Comparison of ENCODE assay signal across 21 mouse cellular contexts in the genomic region with DNA sequence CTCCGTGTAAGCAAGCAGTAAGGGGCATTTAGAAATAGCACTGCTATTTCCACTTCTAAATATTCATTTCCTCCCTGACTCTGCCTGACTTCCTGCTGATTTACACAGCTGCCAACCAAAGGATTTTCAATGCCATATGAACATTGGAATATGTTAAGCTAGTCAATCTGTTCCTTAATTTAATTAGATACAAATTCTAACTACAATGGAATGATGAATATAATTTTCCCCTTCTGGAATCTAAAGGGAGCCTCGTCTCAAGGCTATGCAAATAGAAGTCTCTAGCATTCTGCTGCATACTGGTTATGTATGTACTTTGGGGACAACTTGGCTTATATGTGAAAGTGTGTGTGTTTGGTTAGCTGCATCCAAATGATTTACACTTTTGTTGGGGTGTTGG. TPM values are rescaled to one million over a fixed set of nuclear protein-coding genes. Genes with fewer than 3 reads are reported as not detected.
"Had no signal": no experiment of that assay in that cellular context is flagged by ENCODE, and none has a peak within 500 bp of the region (broad histone marks: within the 10 kb centered on the region; RNA-seq: fewer than 3 reads in every experiment).

No protein-coding gene starts in this region.

- H3K9me3 ChIP-seq: limb, embryonic 13.5 days; neural tube, embryonic 15.5 days had no signal

- H3K9ac ChIP-seq: limb, embryonic 13.5 days; liver, embryonic 14.5 days; neural tube, embryonic 15.5 days had no signal

- H3K36me3 ChIP-seq: limb, embryonic 13.5 days; neural tube, embryonic 15.5 days had no signal

- H3K27ac ChIP-seq: limb, embryonic 13.5 days; liver, embryonic 14.5 days; neural tube, embryonic 15.5 days had no signal

- H3K4me1 ChIP-seq: limb, embryonic 13.5 days; neural tube, embryonic 15.5 days had no signal

- ATAC-seq: intestine, postnatal 0 days had no signal

- DNase-seq: kidney, adult 8-10 months; kidney, postnatal 25 days; lung, adult 18-20 months; right cerebral cortex, adult 18-20 months; right cerebral cortex, postnatal 25 days; thymus, postnatal 36 days had no signal

- H3K4me3 ChIP-seq: limb, embryonic 13.5 days; myocyte; neural tube, embryonic 15.5 days had no signal

- H3K27me3 ChIP-seq: limb, embryonic 13.5 days; neural tube, embryonic 15.5 days had no signal

- H3K4me2 ChIP-seq: limb, embryonic 13.5 days; neural tube, embryonic 15.5 days had no signal

RNA-seq across cellular contexts. Expression of gene Gm10985, which starts 45.2 kb away (rescaled TPM):
- total RNA-seq: layer of hippocampus, adult 18-20 months; left cerebral cortex, postnatal 36 days; liver, adult 2 months; megakaryocyte-erythroid progenitor cell, adult 5-6 weeks had no signal
- polyA plus RNA-seq: intestine, postnatal 0 days; kidney, embryonic 16.5 days; limb, embryonic 13.5 days; liver, adult 2 months; liver, embryonic 14.5 days; lung, embryonic 16.5 days; myocyte; neural tube, embryonic 11.5 days; neural tube, embryonic 15.5 days; small intestine, adult 2 months; stomach, embryonic 16.5 days; thymus, postnatal 0 days had no signal
